Comparison of ENCODE assay signal across 12 mouse cellular contexts in the genomic region with DNA sequence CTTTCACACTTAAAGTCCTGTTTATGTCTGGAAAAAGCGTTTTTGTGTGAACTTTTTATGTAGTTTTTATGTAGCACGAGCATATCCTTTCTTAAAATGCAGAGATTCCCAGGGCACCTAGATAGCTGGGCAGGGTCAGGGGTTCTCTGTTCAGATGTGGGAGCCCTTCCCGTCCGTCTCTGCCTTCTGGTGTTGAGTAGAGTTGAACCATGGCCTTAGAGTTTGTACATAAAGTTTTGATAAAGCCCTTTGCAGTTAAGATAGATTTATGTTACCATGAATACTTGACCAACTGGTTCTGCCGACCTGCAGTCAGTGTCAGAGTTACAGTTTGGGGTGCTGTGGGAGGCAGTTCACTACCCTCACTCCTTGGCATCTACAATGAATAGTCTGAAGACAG.
"Had no signal": no experiment of that assay in that cellular context is flagged by ENCODE, and none has a peak within 500 bp of the region (broad histone marks: within the 10 kb centered on the region; RNA-seq: fewer than 3 reads in every experiment).

No protein-coding gene starts in this region.

- H3K4me1 ChIP-seq: liver, embryonic 15.5 days had no signal

- H3K27me3 ChIP-seq: limb, embryonic 13.5 days; liver, embryonic 15.5 days; midbrain, embryonic 12.5 days; neural tube, embryonic 13.5 days had no signal

- H3K36me3 ChIP-seq: limb, embryonic 13.5 days; liver, embryonic 15.5 days; neural tube, embryonic 13.5 days had no signal

- H3K9me3 ChIP-seq: limb, embryonic 13.5 days; liver, embryonic 15.5 days; midbrain, embryonic 12.5 days; neural tube, embryonic 13.5 days had no signal

- DNase-seq: layer of hippocampus, adult 9-11 months; left cerebral cortex, postnatal 4 days; lung, postnatal 14 days; thymus, adult 2 months; thymus, postnatal 25 days had no signal

- H3K4me2 ChIP-seq: limb, embryonic 13.5 days; liver, embryonic 11.5 days; liver, embryonic 15.5 days; midbrain, embryonic 12.5 days; neural tube, embryonic 13.5 days had no signal

- ATAC-seq: midbrain, embryonic 16.5 days had no signal

- H3K27ac ChIP-seq: kidney, postnatal 0 days; limb, embryonic 13.5 days; liver, embryonic 15.5 days; midbrain, embryonic 12.5 days; neural tube, embryonic 13.5 days had no signal

- H3K4me3 ChIP-seq: limb, embryonic 13.5 days; liver, embryonic 15.5 days; midbrain, embryonic 12.5 days; neural tube, embryonic 13.5 days had no signal

- H3K9ac ChIP-seq: limb, embryonic 13.5 days; liver, embryonic 15.5 days; midbrain, embryonic 12.5 days; neural tube, embryonic 13.5 days had no signal
